Mouse (Mus musculus) adrenal gland (tissue): ENCODE results near the gene Krt222.
"Not testable (repeated sequence)": the region's sequence is repeated elsewhere in the genome, so short reads cannot be mapped to it uniquely, and the experiment has no call there.

Experiments used
- intact Hi-C: fragments of 180-260 bp; cut with DNase I; formaldehyde crosslinking; loops from one replicate; pipeline ENCODE4 v1.15.1; 2025
- long read RNA-seq, 2 experiments: library from polyadenylated mRNA; unstranded; transcript quantifications; one replicate each; pipeline ENCODE4 v2.0.0; 2020; ENCODE audit warnings: borderline replicate concordance in 1 of 2; ENCODE audit not compliant: insufficient replicate concordance in 1 of 2

Krt222 gene
- long read RNA-seq, experiment 1, partial matches to known transcripts = 0 of 1 reads
- long read RNA-seq, experiment 1, other reads (novel, unspliced or antisense) = 0 of 1 reads
- long read RNA-seq, experiment 2, partial matches to known transcripts = 0 of 2 reads
- long read RNA-seq, experiment 2, other reads (novel, unspliced or antisense) = 0 of 2 reads

DNA sequence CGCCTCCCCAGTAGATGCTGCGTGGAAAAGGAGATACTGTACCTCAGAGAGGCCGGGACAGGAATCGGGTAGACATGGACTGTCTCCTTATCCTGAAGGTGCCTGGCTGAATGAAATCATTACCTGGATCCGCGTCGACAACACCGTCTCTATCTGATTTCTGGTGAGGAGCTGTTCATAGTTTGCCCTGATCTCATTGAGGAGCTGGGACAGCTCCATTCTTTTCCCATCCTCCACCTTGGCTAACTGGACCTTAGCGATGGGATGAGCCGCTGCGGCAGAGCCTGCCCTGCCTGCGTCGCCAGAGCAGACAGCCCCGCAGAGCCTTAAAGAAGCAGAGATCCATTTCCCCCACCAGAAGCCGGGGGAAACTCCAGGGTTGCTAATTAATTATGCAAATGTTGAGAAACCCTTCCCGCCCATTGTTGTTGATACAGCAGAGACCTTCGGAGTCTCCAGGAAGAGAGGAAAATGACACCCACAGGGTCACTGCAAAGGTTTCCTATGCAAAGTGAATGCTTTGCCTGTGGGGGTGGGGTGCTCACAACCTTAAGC lies at the start of gene Krt222:
Gene Krt222, minus strand, starts transcription at position 266 of the 555 bp plus-strand sequence.
- intact Hi-C loops = no loop called here

DNA sequence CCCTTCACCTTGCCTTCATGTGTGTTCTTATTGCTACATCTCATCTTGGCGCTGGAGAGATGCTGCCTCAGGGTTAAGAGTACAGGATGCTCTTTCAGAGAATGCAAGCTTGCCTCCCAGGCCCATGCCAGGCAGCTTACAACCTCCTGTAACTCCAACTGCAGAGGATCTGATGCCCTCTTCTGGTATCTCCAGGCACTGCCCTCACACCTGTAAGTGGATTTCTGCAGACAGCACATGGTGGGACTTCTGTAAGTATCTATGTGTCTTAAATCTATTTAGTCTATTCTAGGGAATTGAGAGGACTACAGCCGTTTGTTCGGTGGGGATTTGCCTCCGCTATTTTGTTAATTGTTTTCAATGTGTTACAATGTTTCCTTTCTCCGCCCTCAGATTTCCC lies 49.0 kb upstream of the Krt222 start:
- intact Hi-C loops = loop anchor here (5.0 kb wide), 1 partner anchor 101 kb away; no protein-coding TSS in a partner anchor

DNA sequence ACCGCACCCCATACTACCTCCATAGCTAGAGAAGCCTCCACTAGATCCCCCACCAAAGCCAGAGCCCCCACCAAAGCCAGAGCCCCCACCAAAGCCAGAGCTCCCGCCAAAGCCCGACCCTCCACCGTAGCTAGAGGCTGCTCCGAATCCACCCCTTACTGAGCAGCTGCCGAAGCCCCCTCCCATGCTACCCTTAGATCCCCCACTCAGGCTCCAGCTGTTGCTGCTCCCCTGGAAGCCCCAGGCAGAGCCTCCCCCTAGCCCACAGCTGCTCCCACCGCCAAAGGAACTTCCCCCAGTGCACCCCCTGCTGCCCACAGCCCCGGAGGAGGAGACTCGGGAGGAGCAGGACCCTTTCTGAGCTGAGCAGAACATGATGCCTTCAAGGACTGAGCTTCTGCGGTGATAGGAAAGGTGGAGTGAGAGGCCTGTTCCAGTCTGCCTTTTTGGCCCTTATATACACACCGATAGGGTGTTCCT lies 41.0 kb upstream of the Krt222 start, which contains the start of gene Krt24:
Gene Krt24, minus strand, starts transcription at position 430 of the 480 bp plus-strand sequence.
- intact Hi-C loops = no loop called here

DNA sequence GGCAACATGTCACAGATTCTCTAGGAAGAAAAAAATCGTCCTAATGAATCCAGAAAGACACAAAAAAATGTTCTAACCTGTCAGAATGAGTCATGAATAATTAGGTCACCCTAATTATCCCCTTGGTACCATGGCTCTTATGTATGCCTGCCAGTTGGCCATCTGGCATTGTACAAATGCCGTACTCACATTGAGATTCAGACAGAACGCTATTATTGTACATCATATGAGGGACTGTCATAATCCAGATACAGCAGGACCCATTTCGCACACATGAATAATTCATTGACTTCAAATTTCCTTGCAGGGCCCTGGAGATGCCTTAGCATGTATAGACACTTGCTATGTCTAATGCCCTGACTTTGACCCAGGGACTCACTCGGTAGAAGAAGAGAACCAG lies 40.1 kb upstream of the Krt222 start:
- intact Hi-C loops = no loop called here

DNA sequence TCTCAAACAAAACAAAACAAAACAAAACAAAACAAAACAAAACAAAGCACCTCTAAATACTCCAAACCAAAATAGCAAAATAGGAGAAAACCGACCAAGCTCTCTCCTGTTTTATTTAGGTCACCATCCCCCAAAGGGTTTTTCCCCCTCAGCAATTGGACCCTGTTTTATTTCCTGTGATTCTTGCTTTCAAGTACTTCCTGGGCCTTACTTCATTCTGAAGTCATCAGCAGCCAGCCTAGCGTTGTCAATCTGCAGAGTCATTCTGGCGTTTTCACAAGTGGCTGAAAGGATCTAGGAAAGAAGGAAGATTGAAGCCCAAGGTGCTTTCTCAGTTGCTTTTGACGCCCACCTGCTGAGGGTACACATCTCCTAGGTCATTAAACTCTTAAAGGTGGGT lies 39.4 kb upstream of the Krt222 start:
- intact Hi-C loops = no loop called here

DNA sequence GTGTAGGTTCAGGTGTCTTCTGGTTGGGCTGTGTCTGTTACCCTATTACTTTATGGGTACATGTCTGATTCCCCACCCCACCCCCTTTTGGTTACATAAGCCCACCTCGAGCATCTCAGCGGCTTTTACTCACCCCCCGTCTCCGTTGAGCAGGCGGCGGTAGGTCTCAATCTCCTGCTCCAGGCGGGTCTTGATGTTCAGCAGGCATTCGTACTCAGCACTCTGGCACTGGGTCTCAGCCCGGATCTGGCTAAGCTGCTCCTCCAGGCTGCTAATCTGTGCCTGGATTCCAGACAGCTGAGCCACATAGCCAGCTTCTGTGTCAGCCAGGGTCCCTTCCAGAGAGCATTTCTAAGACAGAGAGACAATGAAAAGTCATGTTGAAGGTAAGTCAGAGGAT lies 37.2 kb upstream of the Krt222 start:
- intact Hi-C loops = no loop called here

DNA sequence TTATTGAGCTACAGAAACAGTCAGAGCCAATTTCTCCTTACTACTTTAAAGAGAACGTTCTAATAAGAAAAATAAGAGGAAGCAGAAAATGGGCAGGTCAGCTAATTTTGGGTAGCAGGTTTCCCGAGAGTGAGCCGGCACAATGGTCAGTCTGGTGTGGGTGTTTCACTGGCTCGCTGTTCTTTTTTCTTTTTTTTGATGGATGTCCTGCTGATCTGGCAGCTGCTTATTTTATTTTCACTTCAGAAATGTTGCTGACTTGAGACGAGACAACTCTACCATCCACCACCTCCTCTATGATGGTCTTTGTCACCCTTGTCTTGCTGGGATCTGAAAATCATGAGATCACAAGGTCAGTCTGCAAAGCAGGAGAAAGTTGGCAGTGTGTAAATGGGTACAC lies 36.1 kb upstream of the Krt222 start:
- intact Hi-C loops = no loop called here

GRCm38 (mm10) chr11:99276786-99277185 lies 32.9 kb upstream of the Krt222 start:
- intact Hi-C loops = no loop called here

GRCm38 (mm10) chr11:99275624-99276023 lies 31.7 kb upstream of the Krt222 start:
- intact Hi-C loops = no loop called here

- intact Hi-C loops = no loop called here
Observed at GRCm38 (mm10) chr11:99272721-99273120, 28.8 kb upstream of the Krt222 start.

DNA sequence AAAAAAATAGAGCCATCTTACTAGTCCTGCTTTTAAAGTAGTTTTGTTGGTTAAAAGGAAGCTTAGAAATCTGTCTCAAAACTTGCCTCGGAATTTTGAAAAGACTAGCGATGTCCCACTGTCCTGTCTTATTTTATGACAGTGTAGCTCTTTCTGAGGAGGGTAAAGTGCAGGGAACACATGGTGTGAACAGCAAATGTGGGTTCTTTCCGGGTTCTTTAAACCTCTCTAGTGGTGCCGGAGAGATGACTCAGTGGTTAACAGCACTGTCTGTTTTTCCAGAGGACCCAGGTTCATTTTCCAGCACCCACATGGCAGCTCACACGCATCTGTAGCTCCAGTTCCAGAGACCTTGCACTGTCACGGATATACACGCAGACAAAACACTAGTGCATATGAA lies 25.3 kb upstream of the Krt222 start:
- intact Hi-C loops = no loop called here

DNA sequence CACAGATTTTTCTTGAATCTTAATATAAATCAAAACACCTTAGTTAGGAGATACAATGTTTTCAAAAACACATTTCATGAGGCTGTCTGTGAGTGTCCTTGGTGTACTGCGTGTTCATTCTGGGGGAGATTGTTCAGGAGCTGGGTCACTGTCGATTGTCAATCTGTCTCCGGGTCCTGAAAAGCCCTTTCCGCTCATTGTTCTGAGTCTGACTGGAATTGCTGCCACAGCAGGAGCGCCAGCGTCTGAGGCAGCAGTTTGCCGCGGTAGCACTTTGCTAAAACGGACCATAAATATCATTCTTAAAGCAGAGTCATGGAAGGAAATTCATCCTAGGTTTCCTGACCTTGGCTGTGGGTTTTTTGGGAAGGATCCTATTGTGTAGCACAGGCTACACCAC lies 21.9 kb upstream of the Krt222 start:
- intact Hi-C loops = no loop called here

DNA sequence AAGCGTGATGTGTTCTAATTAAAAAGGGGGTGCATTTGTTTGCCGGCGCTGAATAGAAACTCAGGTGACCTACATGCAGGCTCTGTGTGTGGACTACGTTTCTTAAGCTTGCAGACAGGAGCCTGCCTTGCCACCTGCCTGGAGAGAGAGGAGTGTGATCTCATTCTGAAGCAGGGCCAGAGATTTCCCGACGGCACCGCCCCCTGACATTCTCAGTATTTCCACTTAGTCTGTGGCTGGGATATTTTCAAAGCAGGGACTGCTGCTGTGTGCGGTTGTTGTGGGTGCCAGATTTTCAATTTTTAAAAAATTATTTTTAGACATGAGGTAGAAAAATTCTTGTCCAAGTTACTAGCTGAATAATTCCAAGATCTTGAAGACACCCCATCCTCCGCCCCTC lies 21.3 kb upstream of the Krt222 start:
- intact Hi-C loops = no loop called here

DNA sequence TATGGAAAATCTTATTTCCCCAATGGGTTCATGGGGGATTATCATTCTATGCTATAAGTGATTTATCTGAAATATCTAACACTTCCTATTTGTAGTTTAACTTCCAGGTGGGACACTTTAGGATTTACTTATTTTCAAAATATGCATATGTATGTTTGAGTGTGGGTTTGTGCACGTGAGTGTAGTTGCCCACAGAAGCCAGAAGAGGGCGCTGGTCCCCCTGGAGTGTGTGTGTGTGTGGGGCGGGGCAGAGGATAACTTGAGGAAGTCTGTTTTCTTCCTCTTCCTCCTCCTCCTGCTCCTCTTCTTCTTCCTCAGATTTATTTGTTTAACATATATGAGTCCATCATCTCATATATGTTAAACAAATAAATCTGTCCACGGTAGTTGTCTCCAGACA lies 12.3 kb upstream of the Krt222 start:
- intact Hi-C loops = no loop called here

DNA sequence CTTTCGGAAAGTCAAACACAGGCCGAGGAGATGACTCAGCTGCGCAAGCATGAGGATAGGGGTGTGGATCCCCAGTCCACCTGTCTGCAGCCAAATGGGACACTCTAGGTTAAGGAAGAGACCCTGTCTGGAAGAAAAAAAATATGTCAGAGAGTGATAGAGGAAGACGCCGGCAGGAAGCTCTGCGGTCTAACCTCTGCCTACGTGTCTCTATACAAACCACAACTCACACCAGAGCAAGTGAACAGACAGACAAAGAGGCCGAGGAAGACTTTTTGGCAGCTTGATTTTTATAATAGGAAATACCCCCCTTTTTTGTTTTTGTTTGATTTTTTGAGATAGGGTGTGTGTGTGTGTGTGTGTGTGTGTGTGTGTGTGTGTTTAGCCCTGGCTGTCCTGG lies 11.4 kb upstream of the Krt222 start:
- intact Hi-C loops = no loop called here

- intact Hi-C loops = no loop called here
Observed at GRCm38 (mm10) chr11:99253893-99254292, 10.0 kb upstream of the Krt222 start.

DNA sequence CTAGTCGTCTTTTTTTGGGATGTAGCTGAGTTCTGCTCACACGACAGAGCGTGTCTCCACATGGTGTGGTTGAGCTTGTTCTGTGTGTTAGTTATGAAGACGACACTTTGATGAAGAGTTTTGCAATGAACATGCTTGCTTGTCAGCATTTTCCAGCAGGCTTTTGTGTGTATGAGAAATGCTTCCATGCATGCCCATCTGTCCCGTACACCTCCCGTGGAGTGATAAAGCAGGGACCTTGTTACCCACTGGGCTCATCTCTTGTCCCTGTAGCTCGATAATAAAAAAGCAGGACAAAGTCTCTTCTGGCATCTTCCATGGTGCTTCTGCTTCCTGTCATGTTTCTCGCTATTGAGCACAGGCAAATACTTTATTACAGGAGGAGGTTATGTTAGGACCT lies 8.8 kb upstream of the Krt222 start:
- intact Hi-C loops = no loop called here

DNA sequence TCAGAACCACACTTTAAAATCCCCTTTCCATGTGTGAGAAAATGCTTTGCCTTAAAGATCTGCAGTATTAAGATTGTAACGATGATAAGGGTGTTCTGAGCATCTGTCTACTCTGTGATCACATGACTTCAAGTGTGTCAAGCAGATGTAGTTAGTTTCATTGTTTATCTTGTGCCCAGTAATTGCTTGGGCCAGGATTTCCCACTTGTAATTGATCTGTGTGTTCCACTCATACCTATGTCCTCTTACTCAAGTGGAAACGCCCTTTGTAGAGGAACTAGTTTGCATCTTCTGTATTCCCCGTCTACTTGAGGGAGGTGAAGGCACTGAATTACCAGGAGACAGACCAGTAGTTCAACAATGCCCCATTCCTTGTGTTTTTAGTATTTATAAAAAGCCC lies 6.8 kb upstream of the Krt222 start:
- intact Hi-C loops = no loop called here

GRCm38 (mm10) chr11:99250241-99250640 lies 6.4 kb upstream of the Krt222 start:
- intact Hi-C loops = no loop called here

- intact Hi-C loops = loop anchor here (2.0 kb wide), 1 partner anchor 46 kb away; no protein-coding TSS in a partner anchor
Observed at GRCm38 (mm10) chr11:99249115-99249514, 5.2 kb upstream of the Krt222 start.

DNA sequence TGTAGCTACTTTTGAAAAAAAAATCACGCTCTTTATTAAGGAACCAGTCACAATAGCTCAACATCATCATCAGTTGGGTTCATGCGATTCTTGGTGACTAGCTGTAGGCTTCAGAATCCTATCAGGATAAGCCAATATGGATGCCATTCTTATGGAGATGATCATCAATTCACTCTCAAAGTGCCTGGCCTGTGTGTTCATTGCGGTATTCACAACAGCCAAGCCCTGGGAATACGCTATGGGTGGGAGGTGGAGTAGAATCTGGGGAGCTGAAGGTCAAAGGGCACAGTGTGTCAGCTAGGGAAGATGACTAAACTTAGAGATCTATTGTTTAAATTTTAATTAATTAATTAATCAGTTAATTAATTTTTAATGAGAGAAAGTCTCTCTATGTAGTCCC lies 4.0 kb upstream of the Krt222 start:
- intact Hi-C loops = loop anchor here (2.0 kb wide), 1 partner anchor 47 kb away; no protein-coding TSS in a partner anchor

DNA sequence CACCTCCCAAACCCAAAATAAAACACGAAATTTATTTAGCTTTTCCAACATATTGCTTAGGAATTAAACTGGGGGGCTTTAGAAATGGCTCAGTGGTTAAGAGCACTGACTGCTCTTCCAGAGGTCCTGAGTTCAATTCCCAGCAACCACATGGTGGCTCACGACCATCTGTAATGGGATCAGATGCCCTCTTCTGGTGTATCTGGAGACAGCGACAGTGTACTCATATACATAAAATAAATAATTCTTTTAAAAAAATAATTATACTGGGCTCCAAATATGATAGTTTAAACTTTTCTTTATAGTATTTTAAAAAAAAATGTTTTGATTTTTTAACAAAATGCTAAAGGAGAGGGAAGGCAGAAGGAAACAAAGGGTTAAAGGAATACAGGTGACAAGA lies 634 bp upstream of the Krt222 start:
- intact Hi-C loops = not testable (repeated sequence)

- intact Hi-C loops = no loop called here
Observed at GRCm38 (mm10) chr11:99243200-99243819, 575 bp downstream of the Krt222 start.
